Mouse (Mus musculus): Measurements from ENCODE around the gene Ccnk.

Ccnk gene

GRCm38 (mm10) chr12:108246759-108247500 lies 67.6 kb downstream of the Ccnk start:
- DNase-seq (ENCODE audit: low spot score in 2 of 2), result no peak

- no peak for DNase-seq (ENCODE audit: low spot score in 2 of 2)
Observed at GRCm38 (mm10) chr12:108249019-108249418, 69.6 kb downstream of the Ccnk start.

GRCm38 (mm10) chr12:108249522-108249921 lies 70.1 kb downstream of the Ccnk start:
- DNase-seq (ENCODE audit: low spot score in 2 of 2), result no peak

- no peak for DNase-seq (ENCODE audit: low spot score in 2 of 2)
Observed at GRCm38 (mm10) chr12:108251034-108251792, 71.8 kb downstream of the Ccnk start.

- no peak for DNase-seq (ENCODE audit: low spot score in 2 of 2)
Observed at GRCm38 (mm10) chr12:108251825-108252542, 72.6 kb downstream of the Ccnk start.

All from frontal cortex, postnatal 10 days (tissue).